Mouse (Mus musculus): ENCODE measurements at regions not wholly inside any gene's neighbourhood (a gene's known extent, or its start where the extent isn't known, plus 50 kb on each side); places are given as distances from the start of the nearest gene placed in this dataset.

- TF ChIP-seq POLR2A (IDR thresholded peaks at IDR 0.05; ENCODE audit: insufficient read depth, low read depth, low read length), result no peak
- TF ChIP-seq CTCF (IDR thresholded peaks at IDR 0.05), result no peak
These were observed 88.2 kb upstream of the Cerkl start for GRCm38 (mm10) chr2:79544793-79545260.

Measured in heart, adult 2 months (tissue).